ENCODE assay signal across 22 mouse cellular contexts in the genomic region with DNA sequence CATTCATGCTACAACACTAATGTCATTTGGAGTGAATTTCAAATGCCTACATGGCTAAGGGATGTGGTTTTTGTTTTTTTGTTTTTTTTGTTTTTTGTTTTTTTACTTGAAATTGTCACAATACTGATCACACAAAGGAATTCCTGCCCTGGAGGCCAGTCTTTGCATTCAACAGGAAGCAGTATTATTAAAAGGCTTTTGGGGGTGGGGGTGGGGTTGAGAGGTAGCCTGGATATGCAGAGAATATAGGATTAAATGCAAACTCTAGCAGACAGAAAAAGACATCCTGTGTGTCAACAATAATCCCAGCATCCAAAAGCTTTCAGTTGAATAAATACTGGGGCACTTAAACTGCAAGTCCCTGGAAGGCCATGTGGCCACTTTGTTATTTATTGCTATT. TPM values are rescaled to one million over a fixed set of nuclear protein-coding genes. Genes with fewer than 3 reads are reported as not detected.
DNase-seq lines count a peak whose midpoint lies in the region; ATAC-seq lines count a peak whose summit lies in the region.
"Had no signal": no experiment of that assay in that cellular context is flagged by ENCODE, and none has a peak within 500 bp of the region (broad histone marks: within the 10 kb centered on the region; RNA-seq: fewer than 3 reads in every experiment).

No protein-coding gene starts in this region.

- no peak overlapping the region for H3K4me3 ChIP-seq in hindbrain, embryonic 12.5 days
- H3K4me3 ChIP-seq in hindbrain, embryonic 13.5 days = no peak overlapping the region
- no peak overlapping the region for H3K4me3 ChIP-seq in midbrain, embryonic 13.5 days (replicated peaks)
- H3K4me3 ChIP-seq: embryonic facial prominence, embryonic 15.5 days; erythroblast, embryonic 14.5 days; forebrain, embryonic 10.5 days; gastrocnemius, adult 2 months; heart, embryonic 12.5 days; hindbrain, embryonic 10.5 days had no signal

- H3K27me3 ChIP-seq in hindbrain, embryonic 12.5 days = no peaks in the 10 kb centered on the region
- H3K27me3 ChIP-seq in hindbrain, embryonic 13.5 days = no peaks in the 10 kb centered on the region
- no peaks in the 10 kb centered on the region for H3K27me3 ChIP-seq in midbrain, embryonic 13.5 days
- H3K27me3 ChIP-seq: embryonic facial prominence, embryonic 15.5 days; heart, embryonic 12.5 days had no signal

- peaks cover 3% of the 10 kb centered on the region; the same call in 1 of the 2 replicates for H3K4me1 ChIP-seq in hindbrain, embryonic 12.5 days
- 0 out of 2 replicates have a peak, but pooled peaks cover 2% of the 10 kb centered on the region for H3K4me1 ChIP-seq in hindbrain, embryonic 13.5 days (replicated peaks)
- peaks cover 13% of the 10 kb centered on the region for H3K4me1 ChIP-seq in midbrain, embryonic 13.5 days (replicated peaks)
- H3K4me1 ChIP-seq: embryonic facial prominence, embryonic 15.5 days; heart, embryonic 12.5 days had no signal

- peak; percentile 13 for DNase-seq in embryo, embryonic 11 days
- DNase-seq in embryo, embryonic 10.5 days (ENCODE audit: low spot score) = no peak
- DNase-seq in retina, embryonic 14.5 days (ENCODE audit: low spot score) = peak; percentile 15
- DNase-seq in adrenal gland, adult 18-20 months (ENCODE audit: low spot score in 2 of 2) = no peak
- DNase-seq in cerebellum, postnatal 4 days (ENCODE audit: low spot score in 2 of 2) = no peak
- DNase-seq: adrenal gland, postnatal 14 days; B cell, adult 2 months; cerebellum, adult 2 months; gastrocnemius, adult 2 months; gastrocnemius, postnatal 25 days had no signal

- H3K4me2 ChIP-seq in hindbrain, embryonic 12.5 days (replicated peaks) = no peak overlapping the region
- no peak overlapping the region for H3K4me2 ChIP-seq in hindbrain, embryonic 13.5 days
- H3K4me2 ChIP-seq in midbrain, embryonic 13.5 days (replicated peaks) = no peak overlapping the region
- H3K4me2 ChIP-seq: embryonic facial prominence, embryonic 15.5 days; heart, embryonic 12.5 days had no signal

- no peak overlapping the region for H3K9ac ChIP-seq in hindbrain, embryonic 12.5 days
- no peak overlapping the region for H3K9ac ChIP-seq in hindbrain, embryonic 13.5 days
- no peak overlapping the region for H3K9ac ChIP-seq in midbrain, embryonic 13.5 days (replicated peaks)
- H3K9ac ChIP-seq: embryonic facial prominence, embryonic 15.5 days; heart, embryonic 12.5 days had no signal

- H3K36me3 ChIP-seq in hindbrain, embryonic 12.5 days = no peaks in the 10 kb centered on the region
- no peaks in the 10 kb centered on the region for H3K36me3 ChIP-seq in hindbrain, embryonic 13.5 days
- no peaks in the 10 kb centered on the region for H3K36me3 ChIP-seq in midbrain, embryonic 13.5 days
- H3K36me3 ChIP-seq: embryonic facial prominence, embryonic 15.5 days; forebrain, embryonic 10.5 days; G1E; heart, embryonic 12.5 days; hindbrain, embryonic 10.5 days had no signal

- H3K27ac ChIP-seq in hindbrain, embryonic 12.5 days = no peak overlapping the region
- H3K27ac ChIP-seq in hindbrain, embryonic 13.5 days = no peak overlapping the region
- H3K27ac ChIP-seq in midbrain, embryonic 13.5 days = no peak overlapping the region
- H3K27ac ChIP-seq: embryonic facial prominence, embryonic 15.5 days; gastrocnemius, adult 2 months; hindbrain, embryonic 10.5 days had no signal

- H3K9me3 ChIP-seq in hindbrain, embryonic 12.5 days (replicated peaks) = no peaks in the 10 kb centered on the region
- H3K9me3 ChIP-seq in hindbrain, embryonic 13.5 days = no peaks in the 10 kb centered on the region
- no peaks in the 10 kb centered on the region for H3K9me3 ChIP-seq in midbrain, embryonic 13.5 days
- H3K9me3 ChIP-seq: embryonic facial prominence, embryonic 15.5 days; forebrain, embryonic 10.5 days; G1E; heart, embryonic 12.5 days; hindbrain, embryonic 10.5 days had no signal

- ATAC-seq in hindbrain, embryonic 12.5 days (ENCODE audit: low FRiP score) = peak; percentile 22; the same call in 1 of the 2 replicates
- ATAC-seq in hindbrain, embryonic 13.5 days (ENCODE audit: low FRiP score) = no peak
- 0 out of 2 replicates have a peak, but pooled peaks have one; percentile 25 for ATAC-seq in midbrain, embryonic 13.5 days
- ATAC-seq: CD4-positive, CD25-positive, alpha-beta regulatory T cell, adult 4 months; hindbrain, embryonic 16.5 days; inflammation-experienced regulatory T-cells, adult 6 months had no signal

RNA-seq across cellular contexts. Expression of a gene that starts 24.4 kb away (rescaled TPM):
- polyA plus RNA-seq in hindbrain, embryonic 12.5 days (2016; fragmentation: Nextera tagmentation; extraction: Ambion mirVana) = 17.9 and 20.8 TPM in 2 replicates
- 22.1 and 24.0 TPM in 2 replicates for polyA plus RNA-seq in hindbrain, embryonic 13.5 days (2015; fragmentation: Nextera tagmentation; extraction: Ambion mirVana)
- 18.7 and 19.7 TPM in 2 replicates for polyA plus RNA-seq in midbrain, embryonic 13.5 days (2015; fragmentation: Nextera tagmentation; extraction: Ambion mirVana)
- 1 to 10 TPM; 2.1 to 2.7 TPM for total RNA-seq in adrenal gland, adult 18-20 months (2021)
- polyA plus RNA-seq: erythroblast, embryonic 14.5 days; G1E; inflammation-experienced regulatory T-cells, adult 6 months had no signal

Comparison
In these comparisons a context has a peak if more than half of its experiments do, and no peak if none do; other contexts are left out.
1. DNase-seq: peak in embryo, embryonic 11 days (single experiment) and retina, embryonic 14.5 days (single experiment); none in embryo, embryonic 10.5 days (single experiment), adrenal gland, adult 18-20 months (0 of 2) and cerebellum, postnatal 4 days (0 of 2).